Mouse (Mus musculus) heart, embryonic 11.5 days (tissue): ENCODE measurements around the gene Cd38. TPM values are rescaled to one million over a fixed set of nuclear protein-coding genes. Genes with fewer than 3 reads are reported as not detected.
A peak's percentile ranks its signal among the peaks of the same experiment; 100 is the strongest.

ENCODE experiments used
- ATAC-seq: fragments of 200-750 bp; cut with Nextera tagmentation; replicated peaks from 2 replicates; pipeline ENCODE4 v1.8.0; 2017; ENCODE audit warnings: moderate library complexity; ENCODE audit not compliant: insufficient number of reproducible peaks, low FRiP score, low TSS enrichment
- H3K27ac ChIP-seq: fragments of 300-500 bp; sonication (generic); 2 replicates; pipeline ENCODE4 v1.5.1; 2014; ENCODE audit warnings: mild to moderate bottlenecking, low read depth, low read length
- H3K27me3 ChIP-seq: fragments of 300-500 bp; sonication (generic); 2 replicates; pipeline ENCODE4 v1.6.1; 2014; ENCODE audit warnings: mild to moderate bottlenecking, low read length, mixed read lengths; ENCODE audit not compliant: control insufficient read depth, insufficient read depth
- H3K36me3 ChIP-seq: fragments of 300-500 bp; sonication (generic); 2 replicates; pipeline ENCODE4 v1.6.1; 2014; ENCODE audit warnings: mild to moderate bottlenecking, low read length, moderate library complexity, mixed read lengths; ENCODE audit not compliant: control insufficient read depth, insufficient read depth
- H3K4me1 ChIP-seq: fragments of 300-500 bp; sonication (generic); 2 replicates; pipeline ENCODE4 v1.6.1; 2014; ENCODE audit warnings: low read length; ENCODE audit not compliant: control insufficient read depth, insufficient read depth
- H3K4me2 ChIP-seq: fragments of 300-500 bp; sonication (generic); 2 replicates; pipeline ENCODE4 v1.6.1; 2014; ENCODE audit warnings: mild to moderate bottlenecking, moderate library complexity
- H3K4me3 ChIP-seq: fragments of 300-500 bp; sonication (generic); 2 replicates; pipeline ENCODE4 v1.5.1; 2014; ENCODE audit warnings: low read depth, low read length
- H3K9ac ChIP-seq: fragments of 300-500 bp; sonication (generic); 2 replicates; pipeline ENCODE4 v1.6.1; 2014; ENCODE audit warnings: mild to moderate bottlenecking, low read depth, low read length, moderate library complexity
- H3K9me3 ChIP-seq: fragments of 300-500 bp; sonication (generic); replicated peaks from 2 replicates; pipeline ENCODE4 v1.6.1; 2016; ENCODE audit warnings: low read length; ENCODE audit not compliant: control insufficient read depth
- WGBS: fragments of 180-500 bp; shearing (Covaris S2); extraction: QIAGEN DNeasy Blood & Tissue Kit; methylation state at CpG from one replicate; pipeline ENCODE4 v1.1.7; 2014; ENCODE audit not compliant: insufficient replicate concordance; 5-methylcytosine and 5-hydroxymethylcytosine counted together
- polyA plus RNA-seq: library from polyadenylated mRNA; unstranded; fragments of >200 nt; fragmentation: Nextera tagmentation; extraction: Ambion mirVana; gene quantifications from 2 replicates; pipeline ENCODE4 v1.2.1, GENCODE M21; 2014

The Cd38 gene
- 20.2 and 20.3 TPM in 2 replicates for polyA plus RNA-seq

DNA sequence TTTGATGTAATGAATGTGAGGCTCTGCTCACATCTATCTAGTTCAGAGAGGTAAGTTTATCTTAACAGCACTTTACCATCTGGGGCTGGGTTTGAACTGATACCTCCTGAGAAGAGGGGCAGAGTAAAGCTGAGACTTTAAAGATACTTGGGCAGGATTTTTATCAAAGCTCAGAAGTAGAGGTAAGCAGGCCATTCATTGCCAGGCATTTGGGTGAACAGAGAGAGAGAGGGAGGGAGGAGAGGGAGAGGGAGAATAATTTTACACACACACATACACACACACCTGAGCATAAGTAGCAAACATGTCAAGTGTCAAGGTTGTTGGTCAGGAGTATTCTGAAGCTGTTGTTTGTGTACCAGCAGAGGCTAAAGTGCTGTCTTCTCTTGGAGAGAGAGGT lies at the start of gene Cd38:
Gene Cd38, plus strand, starts transcription at position 301 of the 400 bp plus-strand sequence.
- peak within 1 kb of the TSS; percentile 58 for H3K4me3 ChIP-seq
- peaks cover 2% of the 10 kb centered on the region; the same call in 1 of the 2 replicates for H3K4me1 ChIP-seq
- no peaks in the 10 kb centered on the region for H3K36me3 ChIP-seq
- H3K27ac ChIP-seq, result peak within 1 kb of the TSS; percentile 78
- H3K27me3 ChIP-seq, result no peaks in the 10 kb centered on the region; the same call in 1 of the 2 replicates
- H3K9ac ChIP-seq, result peak within 1 kb of the TSS; percentile 75
- H3K4me2 ChIP-seq, result peak within 1 kb of the TSS; percentile 90
- no peaks in the 10 kb centered on the region for H3K9me3 ChIP-seq
- peak; percentile 11; the same call in 1 of the 2 replicates for ATAC-seq

DNA sequence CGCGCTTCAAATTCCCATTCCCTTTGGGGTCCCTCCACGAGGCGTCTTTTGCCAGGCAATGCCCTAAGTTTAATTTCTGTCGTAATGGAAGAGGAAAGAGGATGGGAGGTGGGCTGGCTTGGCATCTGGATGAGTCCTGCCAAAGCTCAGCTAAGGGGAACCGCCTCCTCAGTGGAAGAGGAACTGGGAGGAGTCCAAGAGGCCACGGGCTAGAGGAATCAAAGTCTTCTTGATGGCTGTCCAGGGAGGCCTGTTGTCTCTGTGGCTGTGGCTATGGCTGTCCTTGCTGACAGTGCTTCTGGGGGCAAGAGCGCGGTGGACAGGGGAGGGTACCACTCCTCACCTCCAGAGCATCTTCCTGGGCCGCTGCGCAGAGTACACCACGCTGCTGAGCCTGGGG lies 49.7 kb upstream of the Cd38 start, which contains the start of gene Bst1:
Gene Bst1, plus strand, starts transcription at position 191 of the 400 bp plus-strand sequence.
- H3K4me3 ChIP-seq, result no peak within 1 kb of the TSS
- 42% methylated on average over 12 of the region's 12 CpGs for WGBS
- H3K36me3 ChIP-seq, result no peaks in the 10 kb centered on the region
- H3K4me1 ChIP-seq, result no peaks in the 10 kb centered on the region
- H3K27ac ChIP-seq, result no peak within 1 kb of the TSS
- H3K27me3 ChIP-seq, result no peaks in the 10 kb centered on the region
- ATAC-seq, result no peak; the same call in 1 of the 2 replicates
- peak within 1 kb of the TSS; percentile 16; the same call in 1 of the 2 replicates for H3K4me2 ChIP-seq
- H3K9ac ChIP-seq, result no peak within 1 kb of the TSS
- no peaks in the 10 kb centered on the region for H3K9me3 ChIP-seq

DNA sequence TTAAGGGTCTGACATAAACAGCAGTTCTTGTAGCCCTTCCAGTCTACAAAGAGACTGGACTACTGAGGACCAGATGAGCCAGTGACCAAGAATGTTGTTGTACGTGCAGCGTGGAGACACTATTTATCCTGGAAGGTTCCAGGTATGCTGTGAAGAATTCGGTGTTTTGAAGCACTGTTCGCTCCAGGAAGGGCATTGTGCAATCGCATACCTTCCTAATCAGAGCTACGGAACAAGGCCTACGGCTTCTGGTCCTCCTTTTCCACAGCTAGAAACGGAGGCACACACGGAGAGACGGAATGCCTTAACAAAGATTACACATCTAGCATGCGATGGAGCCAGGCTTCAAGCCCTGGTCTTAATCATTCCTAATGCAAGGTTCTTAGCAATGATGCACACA lies 47.6 kb upstream of the Cd38 start:
- WGBS, result 62% methylated on average over 11 of the region's 11 CpGs
- Histone ChIP-seq H3K4me1 (no peaks in the 10 kb centered on the region), H3K36me3 (no peaks in the 10 kb centered on the region), H3K4me3 (no peak overlapping the region), H3K9me3 (no peaks in the 10 kb centered on the region), H3K27me3 (no peaks in the 10 kb centered on the region), H3K27ac (no peak overlapping the region), H3K9ac (no peak overlapping the region), H3K4me2 (no peak overlapping the region)
- ATAC-seq, result no peak

DNA sequence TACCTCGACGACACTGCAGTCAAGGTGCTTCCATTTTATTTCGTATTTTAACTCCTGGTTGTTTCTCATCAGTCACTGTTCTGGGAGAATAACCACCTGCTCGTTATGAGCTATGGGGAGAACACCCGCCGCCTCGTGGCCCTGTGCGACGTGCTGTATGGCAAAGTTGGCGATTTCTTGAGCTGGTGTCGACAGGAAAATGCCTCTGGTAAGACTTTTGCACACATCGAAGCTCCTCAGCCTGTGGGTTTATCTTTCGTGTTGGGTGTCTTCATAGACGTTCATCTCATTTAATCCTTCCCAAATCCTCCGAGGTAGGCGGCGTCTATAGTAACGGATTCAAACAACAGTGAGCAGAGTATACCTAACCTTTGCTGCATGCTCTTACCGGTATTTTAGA lies 46.8 kb upstream of the Cd38 start, which contains the start of gene Fbxl5:
Gene Fbxl5, minus strand, starts transcription at position 101 of the 400 bp plus-strand sequence.
- Histone ChIP-seq H3K27ac (no peak within 1 kb of the TSS), H3K9ac (no peak within 1 kb of the TSS), H3K27me3 (no peaks in the 10 kb centered on the region), H3K4me2 (no peak within 1 kb of the TSS), H3K9me3 (no peaks in the 10 kb centered on the region), H3K4me3 (no peak within 1 kb of the TSS), H3K36me3 (no peaks in the 10 kb centered on the region), H3K4me1 (no peaks in the 10 kb centered on the region)
- no peak for ATAC-seq
- WGBS, result 70% methylated on average over 19 of the region's 19 CpGs

DNA sequence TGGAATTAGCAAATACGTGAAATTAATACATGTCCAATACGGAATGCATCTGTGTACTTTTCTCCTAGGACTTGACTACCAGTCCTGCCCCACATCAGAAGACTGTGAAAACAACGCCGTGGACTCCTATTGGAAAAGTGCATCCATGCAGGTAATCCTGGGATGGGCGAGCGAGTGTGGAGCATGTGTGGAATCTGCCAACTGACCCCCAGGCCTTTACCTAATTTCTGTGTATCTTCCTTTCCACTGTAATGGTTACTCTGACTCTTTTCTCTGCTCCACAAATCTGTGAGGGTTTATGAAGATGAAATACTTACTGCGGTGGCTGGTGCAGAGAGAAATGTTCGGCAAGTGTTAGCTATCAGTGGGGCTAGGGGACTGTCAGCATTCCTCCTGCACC lies 46.2 kb upstream of the Cd38 start:
- WGBS, result 86% methylated on average over 8 of the region's 8 CpGs
- H3K4me3 ChIP-seq, result no peak overlapping the region
- no peaks in the 10 kb centered on the region for H3K4me1 ChIP-seq
- no peak overlapping the region for H3K4me2 ChIP-seq
- H3K27me3 ChIP-seq, result no peaks in the 10 kb centered on the region
- H3K27ac ChIP-seq, result no peak overlapping the region
- H3K36me3 ChIP-seq, result no peaks in the 10 kb centered on the region
- H3K9me3 ChIP-seq, result no peaks in the 10 kb centered on the region
- H3K9ac ChIP-seq, result no peak overlapping the region
- no peak for ATAC-seq

DNA sequence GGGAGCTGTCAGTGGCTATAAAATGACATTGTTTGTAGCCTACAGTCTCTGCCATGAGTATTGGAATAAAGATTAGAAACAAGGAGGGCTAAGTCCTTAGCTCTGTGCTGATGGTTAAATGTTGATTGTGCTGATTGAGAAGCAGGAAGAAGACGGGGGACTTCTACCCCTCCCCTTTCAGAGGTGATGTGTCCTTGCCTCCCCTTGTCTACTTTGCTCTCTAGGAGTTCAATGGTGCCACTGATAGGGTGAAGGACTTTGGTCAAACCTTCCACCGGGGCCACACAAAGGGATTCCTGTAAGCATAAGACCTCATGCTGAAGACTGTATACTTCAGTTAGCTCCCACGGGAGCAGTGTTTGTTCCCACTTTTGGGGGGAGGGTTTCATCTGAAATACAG lies 45.5 kb upstream of the Cd38 start:
- H3K9ac ChIP-seq, result no peak overlapping the region
- no peak for ATAC-seq
- H3K4me3 ChIP-seq, result no peak overlapping the region
- H3K9me3 ChIP-seq, result no peaks in the 10 kb centered on the region
- no peak overlapping the region for H3K27ac ChIP-seq
- H3K4me2 ChIP-seq, result no peak overlapping the region
- no peaks in the 10 kb centered on the region for H3K27me3 ChIP-seq
- WGBS, result 71% methylated on average over 3 of the region's 3 CpGs
- no peaks in the 10 kb centered on the region for H3K36me3 ChIP-seq
- no peaks in the 10 kb centered on the region for H3K4me1 ChIP-seq

DNA sequence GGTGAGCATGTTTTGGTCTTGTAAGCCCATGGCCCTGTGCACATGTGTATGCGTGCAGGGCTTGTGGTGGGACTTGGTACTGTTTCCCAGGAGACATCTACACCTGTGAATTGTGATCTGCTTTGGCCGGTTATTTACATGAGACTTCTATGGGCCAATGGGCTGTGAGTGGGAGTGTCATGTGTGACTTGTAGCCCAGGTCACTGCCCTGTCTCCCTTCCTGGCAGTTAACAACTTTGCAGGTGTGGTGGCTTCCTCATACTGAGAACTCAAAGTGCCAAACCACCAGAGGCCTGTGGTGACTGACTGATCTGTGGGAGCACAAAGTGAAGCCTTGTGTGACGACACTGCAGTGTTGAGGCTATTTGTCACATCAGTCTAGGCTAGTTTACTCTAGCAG lies 43.8 kb upstream of the Cd38 start:
- WGBS, result 71% methylated on average over 3 of the region's 3 CpGs
- no peak for ATAC-seq
- Histone ChIP-seq H3K9ac (no peak overlapping the region), H3K9me3 (no peaks in the 10 kb centered on the region), H3K4me2 (no peak overlapping the region), H3K27ac (no peak overlapping the region), H3K27me3 (no peaks in the 10 kb centered on the region), H3K4me3 (no peak overlapping the region), H3K36me3 (no peaks in the 10 kb centered on the region), H3K4me1 (no peaks in the 10 kb centered on the region)

DNA sequence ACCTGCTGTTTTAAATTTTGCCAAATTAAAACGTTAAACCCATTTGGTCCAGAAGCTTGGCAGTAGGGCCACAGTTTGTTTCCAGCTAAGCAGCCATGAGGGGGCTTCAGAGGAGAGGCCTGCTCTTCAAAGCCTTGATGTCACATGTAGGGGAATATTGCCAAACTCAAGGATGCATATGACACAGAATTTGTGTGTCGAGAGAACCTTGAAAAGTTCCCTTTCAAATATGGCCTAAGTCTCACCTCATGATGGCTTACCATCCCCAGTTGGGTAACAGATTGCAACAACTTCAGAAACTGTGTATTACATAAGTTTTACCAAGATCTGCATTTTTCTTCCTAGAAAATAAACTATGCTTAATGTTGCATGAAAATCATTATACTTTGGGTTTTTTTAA lies 41.5 kb upstream of the Cd38 start:
- H3K36me3 ChIP-seq, result no peaks in the 10 kb centered on the region
- no peaks in the 10 kb centered on the region for H3K27me3 ChIP-seq
- H3K4me3 ChIP-seq, result no peak overlapping the region
- H3K27ac ChIP-seq, result no peak overlapping the region
- no peak overlapping the region for H3K9ac ChIP-seq
- H3K4me1 ChIP-seq, result no peaks in the 10 kb centered on the region
- 82% methylated on average over 2 of the region's 2 CpGs for WGBS
- ATAC-seq, result no peak
- no peaks in the 10 kb centered on the region for H3K9me3 ChIP-seq
- H3K4me2 ChIP-seq, result no peak overlapping the region

DNA sequence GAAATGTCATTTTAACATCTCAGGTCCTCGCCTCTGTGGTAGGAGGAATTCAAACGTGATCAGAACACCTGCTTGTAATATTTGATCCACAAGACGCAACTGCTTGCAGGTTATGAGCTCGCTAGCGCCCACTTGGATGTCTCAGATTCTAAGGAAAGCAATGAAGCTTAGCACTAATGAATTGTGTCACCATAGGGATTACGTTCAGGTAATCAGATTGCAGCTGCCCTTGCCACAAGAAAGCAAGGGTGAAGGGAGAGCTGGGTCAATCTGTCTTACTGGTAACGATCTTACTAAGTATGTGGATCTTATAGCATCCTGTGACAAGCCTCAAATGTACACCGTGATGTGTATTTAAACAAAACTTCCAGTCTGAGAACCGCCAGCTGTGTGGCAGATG lies 41.0 kb upstream of the Cd38 start:
- no peak overlapping the region for H3K9ac ChIP-seq
- H3K4me3 ChIP-seq, result no peak overlapping the region
- 79% methylated on average over 9 of the region's 9 CpGs for WGBS
- no peak overlapping the region for H3K27ac ChIP-seq
- no peak overlapping the region for H3K4me2 ChIP-seq
- ATAC-seq, result no peak
- H3K9me3 ChIP-seq, result no peaks in the 10 kb centered on the region
- no peaks in the 10 kb centered on the region for H3K4me1 ChIP-seq
- no peaks in the 10 kb centered on the region for H3K36me3 ChIP-seq
- no peaks in the 10 kb centered on the region for H3K27me3 ChIP-seq
